Mouse (Mus musculus) lung, embryonic 14.5 days (tissue): Measurements from ENCODE around the gene Ttc30a1. TPM values are rescaled to one million over a fixed set of nuclear protein-coding genes. Genes with fewer than 3 reads are reported as not detected.
A peak's percentile ranks its signal among the peaks of the same experiment; 100 is the strongest.
"Not testable (repeated sequence)": the region's sequence is repeated elsewhere in the genome, so short reads cannot be mapped to it uniquely, and the experiment has no call there.

Source experiments
- ATAC-seq: fragments of 200-750 bp; cut with Nextera tagmentation; 2 replicates; pipeline ENCODE4 v1.8.0; 2017; ENCODE audit warnings: mild to moderate bottlenecking, moderate TSS enrichment, moderate library complexity; ENCODE audit not compliant: insufficient read depth
- DNase-seq: peaks from one replicate; pipeline ENCODE4 v3.0.0-alpha.2; 2015
- H3K27ac ChIP-seq: fragments of 300-500 bp; sonication (generic); 2 replicates; pipeline ENCODE4 v1.5.1; 2014; ENCODE audit warnings: low read depth, mild to moderate bottlenecking, moderate library complexity
- H3K27me3 ChIP-seq: fragments of 300-500 bp; sonication (generic); 2 replicates; pipeline ENCODE4 v1.6.1; 2014; ENCODE audit warnings: low read length, control low read depth; ENCODE audit not compliant: insufficient read depth
- H3K36me3 ChIP-seq: fragments of 300-500 bp; sonication (generic); 2 replicates; pipeline ENCODE4 v1.6.1; 2014; ENCODE audit warnings: control low read depth; ENCODE audit not compliant: insufficient read depth
- H3K4me1 ChIP-seq: fragments of 300-500 bp; sonication (generic); 2 replicates; pipeline ENCODE4 v1.6.1; 2014; ENCODE audit warnings: antibody characterized with exemption, control low read depth; ENCODE audit not compliant: insufficient read depth
- H3K4me2 ChIP-seq: fragments of 300-500 bp; sonication (generic); 2 replicates; pipeline ENCODE4 v1.6.1; 2014; ENCODE audit warnings: mild to moderate bottlenecking
- H3K4me3 ChIP-seq: fragments of 300-500 bp; sonication (generic); 2 replicates; pipeline ENCODE4 v1.5.1; 2014; ENCODE audit warnings: low read depth, low read length
- H3K9ac ChIP-seq: fragments of 300-500 bp; sonication (generic); 2 replicates; pipeline ENCODE4 v1.6.1; 2014
- H3K9me3 ChIP-seq: fragments of 300-500 bp; sonication (generic); 2 replicates; pipeline ENCODE4 v1.6.1; 2016; ENCODE audit warnings: low read depth, low read length, control low read depth
- CTCF ChIP-seq: IDR thresholded peaks from 2 replicates; pipeline ENCODE4 v1.5.1; 2016; ENCODE audit warnings: antibody characterized with exemption, low read depth
- WGBS: fragments of 180-500 bp; shearing (Covaris S2); extraction: QIAGEN DNeasy Blood & Tissue Kit; methylation state at CpG from one replicate; pipeline ENCODE4 v1.1.7; 2014; 5-methylcytosine and 5-hydroxymethylcytosine counted together
- polyA plus RNA-seq: library from polyadenylated mRNA; unstranded; fragments of >200 nt; fragmentation: Nextera tagmentation; extraction: Ambion mirVana; gene quantifications from 2 replicates; pipeline ENCODE4 v1.2.1, GENCODE M21; 2014

The Ttc30a1 gene
- polyA plus RNA-seq, 1 experiment from 2014 or later: 9.0 TPM

DNA sequence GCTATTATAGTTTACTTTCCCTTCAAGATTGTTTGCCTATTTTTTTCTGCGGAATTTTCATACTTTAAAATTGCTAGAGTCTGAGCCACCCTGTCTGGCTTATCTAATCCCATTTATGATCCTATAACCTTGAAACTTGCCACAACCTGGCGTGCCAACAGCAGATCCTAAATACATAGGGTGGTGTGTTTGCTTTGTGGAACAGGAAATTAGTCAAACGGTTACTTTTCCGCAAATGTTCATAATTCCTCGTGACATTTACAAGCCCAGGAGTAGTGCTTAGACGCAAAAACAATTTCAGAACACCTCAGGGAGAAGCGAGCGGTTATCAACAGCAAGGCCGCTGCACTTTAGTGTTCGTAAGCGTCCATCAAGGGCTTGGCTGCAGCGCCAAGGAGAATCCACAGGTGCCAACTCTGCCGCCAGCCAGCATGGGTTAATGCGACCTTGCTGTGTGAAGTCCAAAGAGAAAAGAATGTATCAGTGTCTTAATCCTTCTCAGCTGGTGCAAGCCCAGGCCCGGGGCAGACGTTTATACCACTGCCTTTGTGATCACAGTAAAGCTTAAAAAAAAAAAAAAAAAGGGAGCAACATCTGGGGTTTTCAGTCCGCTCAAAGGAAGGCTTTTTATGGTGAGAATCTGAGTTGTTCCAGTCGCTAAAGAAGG, 22.5 kb downstream of the Ttc30a1 start:
- H3K9ac ChIP-seq: peak overlapping the region; percentile 39; the same call in 1 of the 2 replicates
- no peaks in the 10 kb centered on the region for H3K27me3 ChIP-seq
- no peak overlapping the region for H3K4me3 ChIP-seq
- DNase-seq (peak; percentile 6), ATAC-seq (peak; percentile 20; the same call in 1 of the 2 replicates)
- no peaks in the 10 kb centered on the region for H3K9me3 ChIP-seq
- TF ChIP-seq CTCF: no peak
- peak overlapping the region; percentile 46 for H3K4me2 ChIP-seq
- no peaks in the 10 kb centered on the region for H3K36me3 ChIP-seq
- peaks cover 19% of the 10 kb centered on the region for H3K4me1 ChIP-seq
- peak overlapping the region; percentile 89 for H3K27ac ChIP-seq
- WGBS: 25% methylated on average over 18 of the region's 18 CpGs

- peak; percentile 36 for DNase-seq
- Histone ChIP-seq H3K4me1 (peaks cover 17% of the 10 kb centered on the region), H3K27ac (no peak overlapping the region), H3K27me3 (no peaks in the 10 kb centered on the region; the same call in 1 of the 2 replicates), H3K9me3 (no peaks in the 10 kb centered on the region), H3K36me3 (no peaks in the 10 kb centered on the region), H3K9ac (peak overlapping the region; percentile 10; the same call in 1 of the 2 replicates), H3K4me3 (no peak overlapping the region), H3K4me2 (no peak overlapping the region)
- 35% methylated on average over 14 of the region's 14 CpGs for WGBS
- ATAC-seq: peak; percentile 25; the same call in 1 of the 2 replicates
- no peak for TF ChIP-seq CTCF
Measured at GRCm38 (mm10) chr2:75955709-75956108, 26.1 kb downstream of the Ttc30a1 start.

- WGBS: 82% methylated on average over 5 of the region's 5 CpGs
- no peak for ATAC-seq
- Histone ChIP-seq H3K9ac (no peak overlapping the region), H3K4me3 (no peak overlapping the region), H3K27ac (no peak overlapping the region), H3K27me3 (no peaks in the 10 kb centered on the region; the same call in 1 of the 2 replicates), H3K4me1 (no peaks in the 10 kb centered on the region), H3K4me2 (no peak overlapping the region), H3K36me3 (no peaks in the 10 kb centered on the region), H3K9me3 (no peaks in the 10 kb centered on the region)
- DNase-seq: no peak
- TF ChIP-seq CTCF: no peak
Measured at GRCm38 (mm10) chr2:75953320-75953719, 28.4 kb downstream of the Ttc30a1 start.

DNA sequence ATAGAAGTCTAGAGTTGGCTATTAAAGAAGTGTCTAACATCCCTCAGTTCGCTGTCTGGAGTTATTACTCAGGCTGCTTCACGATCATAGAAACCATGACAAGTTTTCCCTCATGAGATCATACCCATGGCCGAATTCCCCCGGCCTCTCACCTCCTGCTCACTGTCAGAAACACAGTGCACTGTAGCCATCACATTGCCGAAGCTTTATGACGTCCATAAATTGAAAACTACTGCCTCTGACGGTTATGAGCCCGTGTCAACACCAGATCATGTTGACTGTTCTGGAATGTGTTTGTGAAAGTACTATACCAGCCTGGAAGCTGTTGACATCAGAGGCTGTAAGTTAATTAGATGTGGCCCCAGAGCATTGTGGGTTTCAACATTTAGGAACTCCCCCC, 31.1 kb downstream of the Ttc30a1 start:
- no peaks in the 10 kb centered on the region for H3K4me1 ChIP-seq
- no peaks in the 10 kb centered on the region for H3K9me3 ChIP-seq
- H3K27ac ChIP-seq: no peak overlapping the region
- H3K4me3 ChIP-seq: no peak overlapping the region
- TF ChIP-seq CTCF: no peak
- no peak overlapping the region for H3K9ac ChIP-seq
- H3K4me2 ChIP-seq: no peak overlapping the region
- DNase-seq (no peak), ATAC-seq (no peak)
- 79% methylated on average over 8 of the region's 8 CpGs for WGBS
- no peaks in the 10 kb centered on the region for H3K36me3 ChIP-seq
- no peaks in the 10 kb centered on the region; the same call in 1 of the 2 replicates for H3K27me3 ChIP-seq

DNA sequence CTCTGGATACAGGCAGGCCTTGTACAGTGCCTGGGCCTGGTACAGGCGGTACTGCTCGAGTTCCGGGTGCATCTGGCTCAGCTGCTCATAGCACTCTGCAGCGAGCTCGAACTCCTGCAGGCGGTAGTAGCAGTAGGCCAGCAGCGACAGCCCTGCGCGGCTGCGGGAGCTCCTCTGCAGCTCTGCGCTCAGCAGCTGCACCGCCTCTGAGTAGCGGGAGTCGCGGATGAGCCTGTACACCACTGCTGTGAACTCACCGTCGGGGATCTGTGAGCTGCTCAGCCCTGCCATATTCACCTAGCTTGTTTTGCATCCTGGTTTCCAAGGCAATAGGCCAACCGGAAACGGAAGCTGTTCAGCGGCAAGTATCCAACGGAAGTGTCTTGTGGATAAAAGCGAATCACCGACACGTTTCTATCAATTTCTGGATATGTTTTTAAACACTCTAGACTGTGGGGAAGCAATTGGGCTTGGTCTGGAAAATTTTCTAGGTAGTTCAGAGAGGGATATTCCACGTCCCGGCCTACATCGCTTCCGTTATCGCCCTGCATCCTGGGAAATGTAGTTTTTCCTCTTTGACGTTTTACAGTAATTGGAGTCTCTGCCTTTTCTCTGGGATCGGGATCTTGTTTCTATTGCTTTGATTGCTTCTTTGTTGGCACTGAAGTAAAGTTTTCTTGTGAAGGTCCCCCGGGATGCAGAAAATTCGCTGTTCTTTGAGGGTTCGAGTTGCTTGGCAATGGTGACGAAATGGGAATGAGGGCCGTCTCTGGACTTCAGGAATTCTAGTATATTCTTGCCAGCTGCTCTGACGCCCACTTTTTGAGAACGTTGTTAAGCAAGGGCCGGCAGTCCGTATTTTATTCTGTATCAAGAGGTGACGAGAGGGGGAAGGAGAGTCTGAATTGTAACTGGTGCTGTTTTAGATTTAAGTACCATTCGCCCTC, 43.4 kb downstream of the Ttc30a1 start, which contains the start of gene Ttc30b:
Gene Ttc30b (minus strand): TSS at position 469 of the 947 bp plus-strand sequence.
- no peaks in the 10 kb centered on the region for H3K36me3 ChIP-seq
- DNase-seq: peak; percentile 92
- H3K9me3 ChIP-seq: no peaks in the 10 kb centered on the region
- 0 out of 2 replicates have a peak, but pooled peaks cover under 1% of the 10 kb centered on the region for H3K27me3 ChIP-seq
- peak within 1 kb of the TSS; percentile 90 for H3K27ac ChIP-seq
- peak within 1 kb of the TSS; percentile 78 for H3K4me2 ChIP-seq
- no peaks in the 10 kb centered on the region for H3K4me1 ChIP-seq
- H3K4me3 ChIP-seq: peak within 1 kb of the TSS; percentile 51
- no peak for TF ChIP-seq CTCF
- peak; percentile 89 for ATAC-seq
- peak within 1 kb of the TSS; percentile 60 for H3K9ac ChIP-seq
- WGBS: 3% methylated on average over 32 of the region's 42 CpGs

GRCm38 (mm10) chr2:75937520-75938116, 44.1 kb downstream of the Ttc30a1 start:
- not testable (repeated sequence) for H3K27me3 ChIP-seq, DNase-seq, H3K9me3 ChIP-seq, H3K36me3 ChIP-seq, H3K4me1 ChIP-seq, ATAC-seq, H3K27ac ChIP-seq
- H3K9ac ChIP-seq: peak overlapping the region; percentile 60; the same call in 1 of the 2 replicates
- peak overlapping the region; percentile 78 for H3K4me2 ChIP-seq
- WGBS: 72% methylated on average over 15 of the region's 17 CpGs
- H3K4me3 ChIP-seq: peak overlapping the region; percentile 51

DNA sequence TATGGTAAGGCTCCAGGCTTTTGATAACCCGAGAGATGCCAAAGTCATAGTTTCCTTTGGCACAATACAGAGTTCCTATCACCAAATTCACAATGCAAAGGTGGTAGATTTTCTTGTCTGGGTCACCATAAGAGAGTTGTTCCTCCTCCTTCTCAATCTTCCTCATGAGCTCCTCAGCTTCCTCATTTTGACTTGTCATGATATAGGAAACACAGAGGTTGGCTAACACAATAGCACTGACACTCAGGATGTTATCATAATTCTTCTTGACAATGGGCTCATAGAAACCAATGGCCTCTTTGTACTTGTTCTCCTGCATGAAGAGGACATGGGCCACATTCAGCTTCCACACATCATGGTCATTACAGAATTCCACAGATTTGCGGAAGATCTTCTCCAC, 45.1 kb downstream of the Ttc30a1 start:
- not testable (repeated sequence) for H3K4me3 ChIP-seq, H3K9me3 ChIP-seq, H3K4me1 ChIP-seq, DNase-seq, ATAC-seq, H3K9ac ChIP-seq, H3K27me3 ChIP-seq, H3K4me2 ChIP-seq, H3K36me3 ChIP-seq, H3K27ac ChIP-seq
- 97% methylated on average over 2 of the region's 2 CpGs for WGBS
